Mouse (Mus musculus): ENCODE data around the gene Atp5b. TPM values are rescaled to one million over a fixed set of nuclear protein-coding genes. Genes with fewer than 3 reads are reported as not detected.
A peak's percentile ranks its signal among the peaks of the same experiment; 100 is the strongest.

The Atp5b gene
- polyA plus RNA-seq, 1 experiment from 2014 or later = 2,546 TPM

GRCm38 (mm10) chr10:128088181-128088580 lies 5.1 kb downstream of the Atp5b start:
- ChIA-PET CTCF (interaction anchor here (1.2 kb wide), 1 partner anchor 98 kb away, joined by 5 read pairs; no protein-coding TSS in a partner anchor), POLR2A (interaction anchor here (0.9 to 1.0 kb wide), 2 partner anchors 71 to 101 kb away, joined by 4 to 5 read pairs; no protein-coding TSS in a partner anchor)
- no peak for TF ChIP-seq CTCF (IDR thresholded peaks at IDR 0.05)
- in situ Hi-C loops (cut with MboI; ENCODE audit: low pct_unique_long_range_greater_than_20kb) = loop anchor here (5.0 kb wide), 1 partner anchor 99 kb away; no protein-coding TSS in a partner anchor
- ATAC-seq (no peak), DNase-seq (ENCODE audit: low read depth, low spot score) (no peak)
- H3K27me3 ChIP-seq = no peaks in the 10 kb centered on the region

GRCm38 (mm10) chr10:128089842-128090241 lies 6.8 kb downstream of the Atp5b start:
- no peak for TF ChIP-seq CTCF (IDR thresholded peaks at IDR 0.05)
- CTCF ChIA-PET = interaction anchor here (0.9 to 4.7 kb wide), 8 partner anchors 15 to 102 kb away, joined by 3 to 44 read pairs (median 4); no protein-coding TSS in a partner anchor
- no peak for ATAC-seq
- H3K27me3 ChIP-seq = no peaks in the 10 kb centered on the region
- no peak for DNase-seq (ENCODE audit: low read depth, low spot score)
- POLR2A ChIA-PET = interaction anchor here (0.6 to 1.1 kb wide), 3 partner anchors 14 to 53 kb away, joined by 3 read pairs; no protein-coding TSS in a partner anchor
- in situ Hi-C loops (cut with MboI; ENCODE audit: low pct_unique_long_range_greater_than_20kb) = loop anchor here (5.0 kb wide), 1 partner anchor 97 kb away; no protein-coding TSS in a partner anchor

GRCm38 (mm10) chr10:128090651-128091563 lies 7.8 kb downstream of the Atp5b start:
- H3K27me3 ChIP-seq = no peaks in the 10 kb centered on the region
- POLR2A ChIA-PET = interaction anchor here (0.6 to 2.9 kb wide), 3 partner anchors 7 to 101 kb away, joined by 3 to 20 read pairs (median 3); partner anchors contain the start of gene Atp5b
- CTCF ChIA-PET = interaction anchor here (0.9 to 4.7 kb wide), 14 partner anchors 14 to 101 kb away, joined by 3 to 44 read pairs (median 4); no protein-coding TSS in a partner anchor
- in situ Hi-C loops (cut with MboI; ENCODE audit: low pct_unique_long_range_greater_than_20kb) = no loop called here
- no peak for TF ChIP-seq CTCF (IDR thresholded peaks at IDR 0.05)
- ATAC-seq (peak; percentile 37), DNase-seq (ENCODE audit: low read depth, low spot score) (no peak)

- ATAC-seq = peak; percentile 7
- DNase-seq (ENCODE audit: low read depth, low spot score) = no peak
- ChIA-PET CTCF (interaction anchor here (1.0 to 4.7 kb wide), 12 partner anchors 13 to 100 kb away, joined by 3 to 44 read pairs (median 6); no protein-coding TSS in a partner anchor), POLR2A (interaction anchor here (0.8 to 2.9 kb wide), 5 partner anchors 8 to 100 kb away, joined by 3 to 20 read pairs (median 4); partner anchors contain the start of gene Atp5b)
- TF ChIP-seq CTCF (IDR thresholded peaks at IDR 0.05) = no peak
- no peaks in the 10 kb centered on the region for H3K27me3 ChIP-seq
- in situ Hi-C loops (cut with MboI; ENCODE audit: low pct_unique_long_range_greater_than_20kb) = no loop called here
Measured at GRCm38 (mm10) chr10:128091564-128092505, 8.8 kb downstream of the Atp5b start, which contains the start of gene Baz2a. TSS of gene Baz2a (plus strand) at chr10:128091577.

GRCm38 (mm10) chr10:128092506-128093495 lies 9.7 kb downstream of the Atp5b start:
- POLR2A ChIA-PET = interaction anchor here (0.6 to 2.9 kb wide), 5 partner anchors 9 to 252 kb away, joined by 3 to 20 read pairs (median 4); partner anchors contain the start of gene Atp5b
- H3K27me3 ChIP-seq = no peaks in the 10 kb centered on the region
- in situ Hi-C loops (cut with MboI; ENCODE audit: low pct_unique_long_range_greater_than_20kb) = no loop called here
- DNase-seq (ENCODE audit: low read depth, low spot score) (no peak), ATAC-seq (peak; percentile 49)
- no peak for TF ChIP-seq CTCF (IDR thresholded peaks at IDR 0.05)
- CTCF ChIA-PET = interaction anchor here (0.6 to 4.7 kb wide), 7 partner anchors 10 to 253 kb away, joined by 3 to 44 read pairs (median 6); partner anchors contain the start of gene Atp5b

- DNase-seq (ENCODE audit: low read depth, low spot score) = no peak
- no peak for ATAC-seq
- H3K27me3 ChIP-seq = no peaks in the 10 kb centered on the region
- no peak for TF ChIP-seq CTCF (IDR thresholded peaks at IDR 0.05)
- in situ Hi-C loops (cut with MboI; ENCODE audit: low pct_unique_long_range_greater_than_20kb) = no loop called here
- ChIA-PET POLR2A (interaction anchor here (0.6 to 2.9 kb wide), 7 partner anchors 10 to 83 kb away, joined by 3 to 20 read pairs (median 4); partner anchors contain the start of genes Atp5b and Naca), CTCF (interaction anchor here (0.6 to 4.7 kb wide), 4 partner anchors 11 to 252 kb away, joined by 3 to 44 read pairs (median 3); partner anchors contain the start of gene Atp5b)
Measured at GRCm38 (mm10) chr10:128093496-128094294, 10.6 kb downstream of the Atp5b start.

- ATAC-seq (peak; percentile 29), DNase-seq (ENCODE audit: low read depth, low spot score) (no peak)
- in situ Hi-C loops (cut with MboI; ENCODE audit: low pct_unique_long_range_greater_than_20kb) = no loop called here
- no peaks in the 10 kb centered on the region for H3K27me3 ChIP-seq
- ChIA-PET POLR2A (interaction anchor here (0.5 to 1.8 kb wide), 6 partner anchors 11 to 422 kb away, joined by 3 to 5 read pairs (median 3); partner anchors contain the start of genes Atp5b and Naca), CTCF (interaction anchor here (0.9 to 4.7 kb wide), 3 partner anchors 9 to 91 kb away, joined by 4 to 44 read pairs (median 6); no protein-coding TSS in a partner anchor)
- no peak for TF ChIP-seq CTCF (IDR thresholded peaks at IDR 0.05)
Measured at GRCm38 (mm10) chr10:128094340-128094968, 11.4 kb downstream of the Atp5b start.

All from Patski (cell line).